Mouse (Mus musculus) spleen, adult 2 months (tissue): Measurements from ENCODE around the gene Itpa.

ENCODE experiments used
- CTCF ChIP-seq: fragments of 200-500 bp; IDR thresholded peaks from 2 replicates; pipeline ENCODE4 v1.5.1; 2011; ENCODE audit warnings: mild to moderate bottlenecking, inconsistent platforms; ENCODE audit not compliant: insufficient read depth, insufficient read length, insufficient replicate concordance; ENCODE audit errors: extremely low read depth
- POLR2A ChIP-seq: fragments of 200-500 bp; IDR thresholded peaks from 2 replicates; pipeline ENCODE4 v1.6.1; 2011; ENCODE audit warnings: low read depth, low read length, inconsistent platforms

- TF ChIP-seq POLR2A: no peak
- TF ChIP-seq CTCF: no peak
These were observed 34.3 kb upstream of the Itpa start for GRCm38 (mm10) chr2:130632887-130633675.
